Mouse (Mus musculus): ENCODE data around the gene Adh4.

- TF ChIP-seq TAL1 (IDR thresholded peaks at IDR 0.05; ENCODE audit: low read length) = no peak
- no peak for TF ChIP-seq GATA1 (IDR thresholded peaks at IDR 0.05; ENCODE audit: low read length)
These were observed 26.9 kb downstream of the Adh4 start for GRCm38 (mm10) chr3:138442203-138442602.
